Mouse (Mus musculus) E14TG2a.4 (cell line): ENCODE measurements around the gene Itgal.
"Not testable (repeated sequence)": the region's sequence is repeated elsewhere in the genome, so short reads cannot be mapped to it uniquely, and the experiment has no call there.

Experiments
- H3K27me3 ChIP-seq: 2 replicates; pipeline ENCODE4 v1.6.1; 2014; ENCODE audit warnings: low read length, control low read depth; ENCODE audit not compliant: insufficient read depth
- H3K36me3 ChIP-seq: 2 replicates; pipeline ENCODE4 v1.6.1; 2014; ENCODE audit warnings: low read length, control low read depth; ENCODE audit not compliant: insufficient read depth
- H3K4me1 ChIP-seq: replicated peaks from 2 replicates; pipeline ENCODE4 v1.6.1; 2014; ENCODE audit warnings: low read depth, low read length, control low read depth
- H3K4me3 ChIP-seq: replicated peaks from 2 replicates; pipeline ENCODE4 v1.5.1; 2014; ENCODE audit warnings: mild to moderate bottlenecking, low read length
- H3K9me3 ChIP-seq: 2 replicates; pipeline ENCODE4 v1.6.1; 2014; ENCODE audit warnings: low read length, control low read depth
- CTCF ChIP-seq: conservative IDR thresholded peaks from 2 replicates; pipeline ENCODE4 v1.5.1; 2014; ENCODE audit warnings: low read length
- NANOG ChIP-seq: IDR thresholded peaks from 2 replicates; pipeline ENCODE4 v1.6.1; 2014; ENCODE audit warnings: borderline replicate concordance, low read length, mixed read lengths
- POU5F1 ChIP-seq: IDR thresholded peaks from 2 replicates; pipeline ENCODE4 v1.6.1; 2014; ENCODE audit warnings: low read length, borderline replicate concordance

Gene Itgal

GRCm38 (mm10) chr7:127341356-127341755 is 45.3 kb downstream of the Itgal start:
- Histone ChIP-seq H3K27me3 (peaks cover 32% of the 10 kb centered on the region), H3K4me3 (no peak overlapping the region), H3K36me3 (no peaks in the 10 kb centered on the region), H3K4me1 (peaks cover 44% of the 10 kb centered on the region), H3K9me3 (no peaks in the 10 kb centered on the region)
- TF ChIP-seq POU5F1 (no peak), CTCF (no peak), NANOG (no peak)

GRCm38 (mm10) chr7:127341861-127342260 is 45.8 kb downstream of the Itgal start:
- not testable (repeated sequence) for H3K9me3 ChIP-seq, H3K4me3 ChIP-seq, H3K36me3 ChIP-seq
- Histone ChIP-seq H3K27me3 (peaks cover 29% of the 10 kb centered on the region), H3K4me1 (peaks cover 49% of the 10 kb centered on the region)

- peaks cover 53% of the 10 kb centered on the region for H3K4me1 ChIP-seq
- no peaks in the 10 kb centered on the region for H3K9me3 ChIP-seq
- H3K4me3 ChIP-seq: no peak overlapping the region
- H3K36me3 ChIP-seq: no peaks in the 10 kb centered on the region
- peaks cover 29% of the 10 kb centered on the region for H3K27me3 ChIP-seq
- TF ChIP-seq POU5F1: no peak
- TF ChIP-seq CTCF: peak; percentile 17
- no peak for TF ChIP-seq NANOG
Measured at GRCm38 (mm10) chr7:127342332-127342731, 46.3 kb downstream of the Itgal start.

GRCm38 (mm10) chr7:127342888-127343287 is 46.8 kb downstream of the Itgal start:
- no peak for TF ChIP-seq POU5F1
- no peak for TF ChIP-seq NANOG
- TF ChIP-seq CTCF: no peak
- Histone ChIP-seq H3K4me1 (peaks cover 53% of the 10 kb centered on the region), H3K9me3 (no peaks in the 10 kb centered on the region), H3K27me3 (peaks cover 29% of the 10 kb centered on the region), H3K4me3 (peak overlapping the region; percentile 97), H3K36me3 (no peaks in the 10 kb centered on the region)

GRCm38 (mm10) chr7:127343351-127344019 is 47.4 kb downstream of the Itgal start:
- no peaks in the 10 kb centered on the region for H3K36me3 ChIP-seq
- no peaks in the 10 kb centered on the region for H3K9me3 ChIP-seq
- peak overlapping the region; percentile 97 for H3K4me3 ChIP-seq
- peaks cover 29% of the 10 kb centered on the region for H3K27me3 ChIP-seq
- no peak for TF ChIP-seq NANOG
- no peak for TF ChIP-seq CTCF
- no peak for TF ChIP-seq POU5F1
- H3K4me1 ChIP-seq: peaks cover 53% of the 10 kb centered on the region

GRCm38 (mm10) chr7:127344371-127344770 is 48.3 kb downstream of the Itgal start:
- Histone ChIP-seq H3K4me1 (peaks cover 53% of the 10 kb centered on the region), H3K9me3 (no peaks in the 10 kb centered on the region), H3K36me3 (no peaks in the 10 kb centered on the region), H3K27me3 (peaks cover 29% of the 10 kb centered on the region), H3K4me3 (peak overlapping the region; percentile 97)
- TF ChIP-seq CTCF: no peak
- TF ChIP-seq NANOG: no peak
- no peak for TF ChIP-seq POU5F1

GRCm38 (mm10) chr7:127345092-127345491 is 49.0 kb downstream of the Itgal start:
- TF ChIP-seq CTCF (no peak), POU5F1 (no peak), NANOG (no peak)
- no peaks in the 10 kb centered on the region for H3K9me3 ChIP-seq
- H3K36me3 ChIP-seq: no peaks in the 10 kb centered on the region
- peaks cover 50% of the 10 kb centered on the region for H3K4me1 ChIP-seq
- H3K4me3 ChIP-seq: peak overlapping the region; percentile 97
- H3K27me3 ChIP-seq: peaks cover 29% of the 10 kb centered on the region

GRCm38 (mm10) chr7:127345512-127346325 is 49.7 kb downstream of the Itgal start, which contains the start of gene Zfp768:
Zfp768 (minus strand) TSS chr7:127345589.
- no peak for TF ChIP-seq CTCF
- TF ChIP-seq NANOG: no peak
- TF ChIP-seq POU5F1: no peak
- Histone ChIP-seq H3K4me3 (peak within 1 kb of the TSS; percentile 97), H3K4me1 (peaks cover 50% of the 10 kb centered on the region), H3K9me3 (no peaks in the 10 kb centered on the region), H3K36me3 (no peaks in the 10 kb centered on the region), H3K27me3 (peaks cover 29% of the 10 kb centered on the region)

GRCm38 (mm10) chr7:127346676-127347075 is 50.6 kb downstream of the Itgal start:
- Histone ChIP-seq H3K4me1 (peaks cover 43% of the 10 kb centered on the region), H3K36me3 (no peaks in the 10 kb centered on the region), H3K27me3 (peaks cover 29% of the 10 kb centered on the region), H3K9me3 (no peaks in the 10 kb centered on the region), H3K4me3 (peak overlapping the region; percentile 97)
- no peak for TF ChIP-seq CTCF
- TF ChIP-seq NANOG: no peak
- no peak for TF ChIP-seq POU5F1
